Mouse (Mus musculus) CD4-positive naive resting alpha-beta T cell, adult 57 days (primary cell): Measurements from ENCODE around the gene Cacna1c. TPM values are rescaled to one million over a fixed set of nuclear protein-coding genes. Genes with fewer than 3 reads are reported as not detected.

Experiments used
- total RNA-seq: library from RNA; stranded (reverse); gene quantifications from one replicate; pipeline ENCODE4 v1.2.4, GENCODE M21; 2023

The Cacna1c gene
- not detected for total RNA-seq

GRCm38 (mm10) chr6:119196382-119197305 is at the start of gene Cacna1c:
Gene Cacna1c, minus strand, starts transcription at chr6:119196418.

GRCm38 (mm10) chr6:119236241-119236640 is 40.0 kb upstream of the Cacna1c start, which contains the start of gene Cacna2d4:
Gene Cacna2d4, plus strand, starts transcription at chr6:119236526.

GRCm38 (mm10) chr6:119175078-119175853 is 21.0 kb downstream of the Cacna1c start, which contains the start of gene Dcp1b:
Gene Dcp1b, plus strand, starts transcription at chr6:119175253.

GRCm38 (mm10) chr6:118561745-118562609 is 634.2 kb downstream of the Cacna1c start, which contains the start of gene Ankrd26:
Gene Ankrd26, minus strand, starts transcription at chr6:118562226.

Other genes with a start within 250 kb of the Cacna1c start
- gene Dcp1b, start 21.2 kb downstream of the Cacna1c start, total RNA-seq, result 31.1 TPM
- 17.0 TPM for gene Cacna2d4, start 40.1 kb upstream of the Cacna1c start, total RNA-seq
- 3.1 TPM for gene Lrtm2, start 134.3 kb upstream of the Cacna1c start, total RNA-seq
- gene Adipor2, start 221.3 kb upstream of the Cacna1c start, total RNA-seq, result 49.2 TPM